Comparison of ENCODE assay signal across 26 mouse cellular contexts in genomic region chr9:91960556-91961325, GRCm38 (mm10).
DNase-seq lines count a peak whose midpoint lies in the region; ATAC-seq lines count a peak whose summit lies in the region.
"Had no signal": no experiment of that assay in that cellular context is flagged by ENCODE, and none has a peak within 500 bp of the region (broad histone marks: within the 10 kb centered on the region; RNA-seq: fewer than 3 reads in every experiment).

No protein-coding gene starts in this region.

- H3K36me3 ChIP-seq in midbrain, embryonic 14.5 days (ENCODE audit: control insufficient read depth, insufficient read depth, low read length) = no peaks in the 10 kb centered on the region
- no peaks in the 10 kb centered on the region for H3K36me3 ChIP-seq in midbrain, embryonic 11.5 days (ENCODE audit: control insufficient read depth, insufficient read depth, low read length)
- H3K36me3 ChIP-seq: embryonic facial prominence, embryonic 12.5 days; hindbrain, embryonic 10.5 days; hindbrain, embryonic 15.5 days; limb, embryonic 13.5 days; lung, embryonic 15.5 days; midbrain, embryonic 13.5 days; neural tube, embryonic 15.5 days had no signal

- H3K9me3 ChIP-seq in midbrain, embryonic 14.5 days (ENCODE audit: control insufficient read depth, low read length) = no peaks in the 10 kb centered on the region
- H3K9me3 ChIP-seq in midbrain, embryonic 11.5 days (ENCODE audit: control insufficient read depth, low read length) = no peaks in the 10 kb centered on the region
- H3K9me3 ChIP-seq: embryonic facial prominence, embryonic 12.5 days; hindbrain, embryonic 10.5 days; hindbrain, embryonic 15.5 days; limb, embryonic 13.5 days; lung, embryonic 15.5 days; midbrain, embryonic 13.5 days; neural tube, embryonic 15.5 days had no signal

- H3K9ac ChIP-seq in midbrain, embryonic 14.5 days (replicated peaks; ENCODE audit: low read length) = no peak overlapping the region
- no peak overlapping the region for H3K9ac ChIP-seq in midbrain, embryonic 11.5 days (ENCODE audit: low read length)
- H3K9ac ChIP-seq: embryonic facial prominence, embryonic 12.5 days; hindbrain, embryonic 15.5 days; limb, embryonic 13.5 days; lung, embryonic 15.5 days; midbrain, embryonic 13.5 days; neural tube, embryonic 15.5 days had no signal

- no peaks in the 10 kb centered on the region for H3K27me3 ChIP-seq in midbrain, embryonic 14.5 days (ENCODE audit: control insufficient read depth, insufficient read depth, low read length)
- no peaks in the 10 kb centered on the region for H3K27me3 ChIP-seq in midbrain, embryonic 11.5 days (ENCODE audit: control insufficient read depth, insufficient read depth, low read length)
- H3K27me3 ChIP-seq: embryonic facial prominence, embryonic 12.5 days; hindbrain, embryonic 15.5 days; limb, embryonic 13.5 days; lung, embryonic 15.5 days; midbrain, embryonic 13.5 days; neural tube, embryonic 15.5 days had no signal

- H3K4me1 ChIP-seq in midbrain, embryonic 14.5 days (ENCODE audit: control insufficient read depth, insufficient read depth, low read length) = no peaks in the 10 kb centered on the region
- H3K4me1 ChIP-seq in midbrain, embryonic 11.5 days (ENCODE audit: control insufficient read depth, insufficient read depth, low read length) = no peaks in the 10 kb centered on the region
- H3K4me1 ChIP-seq: embryonic facial prominence, embryonic 12.5 days; hindbrain, embryonic 10.5 days; limb, embryonic 13.5 days; lung, embryonic 15.5 days; midbrain, embryonic 13.5 days; neural tube, embryonic 15.5 days had no signal

- no peak overlapping the region for H3K4me3 ChIP-seq in midbrain, embryonic 14.5 days (replicated peaks; ENCODE audit: low read depth, low read length)
- no peak overlapping the region for H3K4me3 ChIP-seq in midbrain, embryonic 11.5 days (ENCODE audit: low read depth, low read length)
- H3K4me3 ChIP-seq: embryonic facial prominence, embryonic 12.5 days; gastrocnemius, adult 2 months; hindbrain, embryonic 10.5 days; hindbrain, embryonic 15.5 days; limb, embryonic 13.5 days; lung, embryonic 15.5 days; midbrain, embryonic 13.5 days; neural tube, embryonic 15.5 days had no signal

- no peak overlapping the region for H3K4me2 ChIP-seq in midbrain, embryonic 14.5 days (ENCODE audit: low read length)
- H3K4me2 ChIP-seq in midbrain, embryonic 11.5 days = no peak overlapping the region
- H3K4me2 ChIP-seq: embryonic facial prominence, embryonic 12.5 days; hindbrain, embryonic 15.5 days; limb, embryonic 13.5 days; liver, embryonic 11.5 days; lung, embryonic 15.5 days; midbrain, embryonic 13.5 days; neural tube, embryonic 15.5 days had no signal

- no peak for ATAC-seq in midbrain, embryonic 14.5 days (ENCODE audit: low FRiP score, low TSS enrichment)
- no peak for ATAC-seq in midbrain, embryonic 11.5 days (ENCODE audit: low FRiP score)
- ATAC-seq: forebrain, embryonic 14.5 days; intestine, embryonic 16.5 days; midbrain, embryonic 13.5 days had no signal

- DNase-seq in midbrain, embryonic 14.5 days = peak; percentile 22
- no peak for DNase-seq in midbrain, embryonic 11.5 days (ENCODE audit: low spot score, missing footprints)
- peak; percentile 75 for DNase-seq in cerebellum, adult 11-12 months
- DNase-seq in cerebellum, adult 9-11 months = peak; percentile 79
- no peak for DNase-seq in urinary bladder, postnatal 36 days (ENCODE audit: low spot score in 2 of 2)
- DNase-seq in B cell, adult 2 months = no peak
- no peak for DNase-seq in testis, postnatal 14 days (ENCODE audit: low spot score)
- DNase-seq: adrenal gland, adult 2 months; adrenal gland, postnatal 36 days; gastrocnemius, adult 2 months; gastrocnemius, postnatal 36 days; heart, postnatal 14 days; kidney, adult 8-10 months; kidney, postnatal 10 days; retina, postnatal 1 day; right cerebral cortex, postnatal 14 days had no signal

- 80% methylated on average over 14 of the region's 14 CpGs for WGBS in midbrain, embryonic 14.5 days
- 81% methylated on average over 14 of the region's 14 CpGs for WGBS in midbrain, embryonic 11.5 days

- H3K27ac ChIP-seq in midbrain, embryonic 14.5 days (replicated peaks; ENCODE audit: low read depth, low read length) = no peak overlapping the region
- H3K27ac ChIP-seq in midbrain, embryonic 11.5 days (ENCODE audit: low read depth, low read length) = no peak overlapping the region
- H3K27ac ChIP-seq: embryonic facial prominence, embryonic 12.5 days; gastrocnemius, adult 2 months; hindbrain, embryonic 10.5 days; hindbrain, embryonic 15.5 days; limb, embryonic 13.5 days; lung, embryonic 15.5 days; midbrain, embryonic 13.5 days; neural tube, embryonic 15.5 days had no signal

Comparison
In these comparisons a context has a peak if more than half of its experiments do, and no peak if none do; other contexts are left out.
1. DNase-seq: peak in midbrain, embryonic 14.5 days (single experiment), cerebellum, adult 11-12 months (single experiment) and cerebellum, adult 9-11 months (single experiment); none in midbrain, embryonic 11.5 days (single experiment), urinary bladder, postnatal 36 days (0 of 2), B cell, adult 2 months (0 of 2) and testis, postnatal 14 days (single experiment).